Mouse (Mus musculus): ENCODE measurements around the gene Prdx1.
"Not testable (repeated sequence)": the region's sequence is repeated elsewhere in the genome, so short reads cannot be mapped to it uniquely, and the experiment has no call there.

The Prdx1 gene

GRCm38 (mm10) chr4:116674761-116675160 lies 10.6 kb upstream of the Prdx1 start:
- intact Hi-C loops (cut with DNase I), result loop anchor here (5.0 kb wide), 1 partner anchor 47 kb away; the partner anchor contains the start of gene Nasp

- intact Hi-C loops (cut with DNase I), result loop anchor here (5.0 kb wide), 1 partner anchor 49 kb away; the partner anchor contains the start of gene Nasp
Observed at GRCm38 (mm10) chr4:116676027-116676426, 9.3 kb upstream of the Prdx1 start.

- intact Hi-C loops (cut with DNase I), result loop anchor here (5.0 kb wide), 1 partner anchor 51 kb away; the partner anchor contains the start of gene Nasp
Observed at GRCm38 (mm10) chr4:116677808-116678207, 7.5 kb upstream of the Prdx1 start.

- intact Hi-C loops (cut with DNase I), result loop anchor here (5.0 kb wide), 1 partner anchor 52 kb away; the partner anchor contains the start of gene Nasp
Observed at GRCm38 (mm10) chr4:116679141-116679540, 6.2 kb upstream of the Prdx1 start.

GRCm38 (mm10) chr4:116680521-116680920 lies 4.8 kb upstream of the Prdx1 start:
- intact Hi-C loops (cut with DNase I), result not testable (repeated sequence)

GRCm38 (mm10) chr4:116683957-116684356 lies 1.4 kb upstream of the Prdx1 start:
- intact Hi-C loops (cut with DNase I), result no loop called here

GRCm38 (mm10) chr4:116684665-116685064 lies 679 bp upstream of the Prdx1 start:
- intact Hi-C loops (cut with DNase I), result loop anchor here (5.0 kb wide), 1 partner anchor 37 kb away; no protein-coding TSS in a partner anchor

GRCm38 (mm10) chr4:116687041-116687440 lies 1.7 kb downstream of the Prdx1 start:
- intact Hi-C loops (cut with DNase I), result loop anchor here (5.0 kb wide), 1 partner anchor 40 kb away; no protein-coding TSS in a partner anchor

- intact Hi-C loops (cut with DNase I), result loop anchor here (5.0 kb wide), 1 partner anchor 42 kb away; no protein-coding TSS in a partner anchor
Observed at GRCm38 (mm10) chr4:116689309-116689876, 4.0 kb downstream of the Prdx1 start.

GRCm38 (mm10) chr4:116692146-116692545 lies 6.8 kb downstream of the Prdx1 start:
- intact Hi-C loops (cut with DNase I), result no loop called here

GRCm38 (mm10) chr4:116693785-116694184 lies 8.4 kb downstream of the Prdx1 start:
- intact Hi-C loops (cut with DNase I), result no loop called here

- intact Hi-C loops (cut with DNase I), result no loop called here
Observed at GRCm38 (mm10) chr4:116698693-116699342, 13.5 kb downstream of the Prdx1 start.

- intact Hi-C loops (cut with DNase I), result no loop called here
Observed at GRCm38 (mm10) chr4:116700964-116701363, 15.6 kb downstream of the Prdx1 start.

- intact Hi-C loops (cut with DNase I), result no loop called here
Observed at GRCm38 (mm10) chr4:116703804-116704203, 18.5 kb downstream of the Prdx1 start.

GRCm38 (mm10) chr4:116707666-116708065 lies 22.3 kb downstream of the Prdx1 start:
- intact Hi-C loops (cut with DNase I), result no loop called here

- intact Hi-C loops (cut with DNase I), result no loop called here
Observed at GRCm38 (mm10) chr4:116708201-116708764, 22.9 kb downstream of the Prdx1 start, which contains the start of the genes Mmachc and Ccdc163. Gene Mmachc, minus strand, starts transcription at chr4:116708406. Gene Ccdc163, plus strand, starts transcription at chr4:116708509.

- intact Hi-C loops (cut with DNase I), result no loop called here
Observed at GRCm38 (mm10) chr4:116708791-116709390, 23.5 kb downstream of the Prdx1 start.

GRCm38 (mm10) chr4:116710154-116710553 lies 24.8 kb downstream of the Prdx1 start:
- intact Hi-C loops (cut with DNase I), result no loop called here

- intact Hi-C loops (cut with DNase I), result no loop called here
Observed at GRCm38 (mm10) chr4:116712536-116712935, 27.2 kb downstream of the Prdx1 start.

GRCm38 (mm10) chr4:116719396-116719795 lies 34.1 kb downstream of the Prdx1 start:
- intact Hi-C loops (cut with DNase I), result loop anchor here (1.0 kb wide), 1 partner anchor 70 kb away; no protein-coding TSS in a partner anchor

GRCm38 (mm10) chr4:116720343-116721097 lies 35.2 kb downstream of the Prdx1 start, which contains the start of gene Tesk2:
Gene Tesk2, plus strand, starts transcription at chr4:116720948.
- intact Hi-C loops (cut with DNase I), result no loop called here
